Mouse (Mus musculus) limb, embryonic 12.5 days (tissue): ENCODE data around the gene Jarid2. TPM values are rescaled to one million over a fixed set of nuclear protein-coding genes. Genes with fewer than 3 reads are reported as not detected.

Experiments
- ATAC-seq: fragments of 200-750 bp; cut with Nextera tagmentation; 2 replicates; pipeline ENCODE4 v1.8.0; 2017; ENCODE audit warnings: low read depth, moderate TSS enrichment; ENCODE audit not compliant: insufficient number of reproducible peaks, insufficient read depth, low FRiP score, low TSS enrichment
- H3K27ac ChIP-seq: fragments of 300-500 bp; sonication (generic); 2 replicates; pipeline ENCODE4 v1.5.1; 2016; ENCODE audit warnings: mild to moderate bottlenecking, moderate library complexity
- H3K27me3 ChIP-seq: fragments of 300-500 bp; sonication (generic); 2 replicates; pipeline ENCODE4 v1.6.1; 2016; ENCODE audit warnings: mild to moderate bottlenecking, moderate library complexity
- H3K36me3 ChIP-seq: fragments of 300-500 bp; sonication (generic); 2 replicates; pipeline ENCODE4 v1.6.1; 2016; ENCODE audit warnings: mild to moderate bottlenecking, moderate library complexity
- H3K4me1 ChIP-seq: fragments of 300-500 bp; sonication (generic); replicated peaks from 2 replicates; pipeline ENCODE4 v1.6.1; 2016
- H3K4me2 ChIP-seq: fragments of 300-500 bp; sonication (generic); 2 replicates; pipeline ENCODE4 v1.6.1; 2016; ENCODE audit warnings: mild to moderate bottlenecking, moderate library complexity
- H3K4me3 ChIP-seq: fragments of 300-500 bp; sonication (generic); replicated peaks from 2 replicates; pipeline ENCODE4 v1.5.1; 2016; ENCODE audit warnings: mild to moderate bottlenecking
- H3K9ac ChIP-seq: fragments of 300-500 bp; sonication (generic); replicated peaks from 2 replicates; pipeline ENCODE4 v1.6.1; 2016; ENCODE audit warnings: mild to moderate bottlenecking, moderate library complexity
- H3K9me3 ChIP-seq: fragments of 300-500 bp; sonication (generic); 2 replicates; pipeline ENCODE4 v1.6.1; 2016; ENCODE audit warnings: mild to moderate bottlenecking, moderate library complexity
- WGBS: fragments of 180-500 bp; shearing (Covaris S2); methylation state at CpG from one replicate; pipeline ENCODE4 v1.1.7; 2016; 5-methylcytosine and 5-hydroxymethylcytosine counted together
- polyA plus RNA-seq: library from polyadenylated mRNA; unstranded; fragments of >200 nt; fragmentation: Nextera tagmentation; extraction: Ambion mirVana; gene quantifications from 2 replicates; pipeline ENCODE4 v1.2.1, GENCODE M21; 2016

Gene Jarid2
- polyA plus RNA-seq, 1 experiment from 2014 or later = 57.4 TPM

- H3K9me3 ChIP-seq = no peaks in the 10 kb centered on the region
- ATAC-seq = peak; percentile 94
- H3K27ac ChIP-seq = peak overlapping the region; percentile 94
- under 1% methylated on average over 48 of the region's 87 CpGs for WGBS
- peak overlapping the region; percentile 85 for H3K9ac ChIP-seq
- H3K4me2 ChIP-seq = peak overlapping the region; percentile 89
- H3K4me3 ChIP-seq = peak overlapping the region; percentile 75
- no peaks in the 10 kb centered on the region for H3K27me3 ChIP-seq
- H3K36me3 ChIP-seq = no peaks in the 10 kb centered on the region
- H3K4me1 ChIP-seq = peaks cover 28% of the 10 kb centered on the region
Measured at GRCm38 (mm10) chr13:44730146-44730864, 1.0 kb downstream of the Jarid2 start.

- peak overlapping the region; percentile 85 for H3K9ac ChIP-seq
Measured at GRCm38 (mm10) chr13:44730939-44731551, 1.8 kb downstream of the Jarid2 start.

GRCm38 (mm10) chr13:44731727-44732441 is 2.6 kb downstream of the Jarid2 start:
- Histone ChIP-seq H3K4me1 (peaks cover 37% of the 10 kb centered on the region), H3K27ac (peak overlapping the region; percentile 13; the same call in 1 of the 2 replicates), H3K4me2 (peak overlapping the region; percentile 79), H3K36me3 (no peaks in the 10 kb centered on the region), H3K27me3 (no peaks in the 10 kb centered on the region), H3K9ac (peak overlapping the region; percentile 85), H3K4me3 (peak overlapping the region; percentile 75), H3K9me3 (no peaks in the 10 kb centered on the region)
- ATAC-seq = no peak
- under 1% methylated on average over 16 of the region's 16 CpGs for WGBS

More at GRCm38 (mm10) chr13:44730939-44731551, 1.8 kb downstream of the Jarid2 start:
- Histone ChIP-seq H3K4me1 (peaks cover 36% of the 10 kb centered on the region), H3K9me3 (no peaks in the 10 kb centered on the region), H3K27ac (peak overlapping the region; percentile 94), H3K27me3 (no peaks in the 10 kb centered on the region), H3K4me3 (peak overlapping the region; percentile 75), H3K4me2 (peak overlapping the region; percentile 79), H3K36me3 (no peaks in the 10 kb centered on the region)
- ATAC-seq = peak; percentile 79
- under 1% methylated on average over 38 of the region's 41 CpGs for WGBS

GRCm38 (mm10) chr13:44732442-44732974 is 3.2 kb downstream of the Jarid2 start:
- ATAC-seq = no peak
- WGBS = 0% methylated on average over 7 of the region's 7 CpGs
- Histone ChIP-seq H3K4me1 (peaks cover 40% of the 10 kb centered on the region), H3K27me3 (no peaks in the 10 kb centered on the region), H3K36me3 (no peaks in the 10 kb centered on the region), H3K4me3 (peak overlapping the region; percentile 75), H3K9me3 (no peaks in the 10 kb centered on the region), H3K9ac (peak overlapping the region; percentile 85), H3K27ac (peak overlapping the region; percentile 13; the same call in 1 of the 2 replicates), H3K4me2 (peak overlapping the region; percentile 79)

- Histone ChIP-seq H3K4me1 (peaks cover 40% of the 10 kb centered on the region), H3K4me3 (peak overlapping the region; percentile 75), H3K36me3 (no peaks in the 10 kb centered on the region), H3K9me3 (no peaks in the 10 kb centered on the region), H3K27me3 (no peaks in the 10 kb centered on the region), H3K27ac (peak overlapping the region; percentile 86), H3K4me2 (peak overlapping the region; percentile 79), H3K9ac (peak overlapping the region; percentile 85)
- WGBS = under 1% methylated on average over 13 of the region's 13 CpGs
- ATAC-seq = no peak
Measured at GRCm38 (mm10) chr13:44733036-44733372, 3.7 kb downstream of the Jarid2 start.

GRCm38 (mm10) chr13:44733373-44734111 is 4.3 kb downstream of the Jarid2 start:
- Histone ChIP-seq H3K27ac (peak overlapping the region; percentile 86), H3K4me2 (peak overlapping the region; percentile 79), H3K9ac (peak overlapping the region; percentile 85), H3K27me3 (no peaks in the 10 kb centered on the region), H3K4me3 (peak overlapping the region; percentile 75), H3K36me3 (no peaks in the 10 kb centered on the region), H3K4me1 (peaks cover 39% of the 10 kb centered on the region), H3K9me3 (no peaks in the 10 kb centered on the region)
- 0 out of 2 replicates have a peak, but pooled peaks have one; percentile 18 for ATAC-seq
- WGBS = under 1% methylated on average over 58 of the region's 71 CpGs

GRCm38 (mm10) chr13:44734441-44734840 is 5.2 kb downstream of the Jarid2 start:
- ATAC-seq = no peak
- peak overlapping the region; percentile 75 for H3K4me3 ChIP-seq
- no peaks in the 10 kb centered on the region for H3K36me3 ChIP-seq
- no peaks in the 10 kb centered on the region for H3K9me3 ChIP-seq
- H3K4me2 ChIP-seq = peak overlapping the region; percentile 79
- peak overlapping the region; percentile 86; the same call in 1 of the 2 replicates for H3K27ac ChIP-seq
- WGBS = 59% methylated on average over 5 of the region's 5 CpGs
- no peaks in the 10 kb centered on the region for H3K27me3 ChIP-seq
- no peak overlapping the region; the same call in 1 of the 2 replicates for H3K9ac ChIP-seq
- H3K4me1 ChIP-seq = peaks cover 33% of the 10 kb centered on the region

- Histone ChIP-seq H3K27ac (no peak overlapping the region), H3K36me3 (no peaks in the 10 kb centered on the region), H3K9me3 (no peaks in the 10 kb centered on the region), H3K4me1 (peaks cover 29% of the 10 kb centered on the region), H3K9ac (no peak overlapping the region), H3K4me3 (0 out of 2 replicates have a peak overlapping the region, but pooled peaks have one; percentile 4), H3K27me3 (no peaks in the 10 kb centered on the region), H3K4me2 (peak overlapping the region; percentile 79)
- no peak for ATAC-seq
- 40% methylated on average over 1 of the region's 1 CpGs for WGBS
Measured at GRCm38 (mm10) chr13:44735088-44735690, 5.9 kb downstream of the Jarid2 start.

- H3K4me3 ChIP-seq = no peak overlapping the region
- H3K27me3 ChIP-seq = no peaks in the 10 kb centered on the region
- no peak overlapping the region for H3K27ac ChIP-seq
- WGBS = 89% methylated on average over 1 of the region's 1 CpGs
- ATAC-seq = no peak
- H3K4me1 ChIP-seq = peaks cover 29% of the 10 kb centered on the region
- no peaks in the 10 kb centered on the region for H3K36me3 ChIP-seq
- H3K9ac ChIP-seq = no peak overlapping the region
- H3K4me2 ChIP-seq = no peak overlapping the region
- no peaks in the 10 kb centered on the region for H3K9me3 ChIP-seq
Measured at GRCm38 (mm10) chr13:44737297-44737696, 8.0 kb downstream of the Jarid2 start.

- no peak overlapping the region for H3K27ac ChIP-seq
- no peak overlapping the region for H3K9ac ChIP-seq
- H3K4me1 ChIP-seq = peaks cover 58% of the 10 kb centered on the region
- no peak for ATAC-seq
- no peak overlapping the region for H3K4me3 ChIP-seq
- H3K4me2 ChIP-seq = no peak overlapping the region
- H3K9me3 ChIP-seq = no peaks in the 10 kb centered on the region
- 80% methylated on average over 3 of the region's 3 CpGs for WGBS
- H3K27me3 ChIP-seq = no peaks in the 10 kb centered on the region
- H3K36me3 ChIP-seq = no peaks in the 10 kb centered on the region
Measured at GRCm38 (mm10) chr13:44751780-44752179, 22.5 kb downstream of the Jarid2 start.
